Mouse (Mus musculus) inflammation-experienced regulatory T-cells, adult 6 months (primary cell): ENCODE measurements around the gene 4931428F04Rik. TPM values are rescaled to one million over a fixed set of nuclear protein-coding genes. Genes with fewer than 3 reads are reported as not detected.

Experiments used
- ATAC-seq: one replicate; pipeline ENCODE4 v1.8.0; 2017
- polyA plus RNA-seq, 3 experiments: library from polyadenylated mRNA; unstranded; fragments of 100-300 nt; shearing (Covaris generic); gene quantifications; one replicate each; pipeline ENCODE4 v1.2.1; 2017

Gene 4931428F04Rik
- 1 to 10 TPM; 1.2 to 2.5 (median 2.1) TPM for polyA plus RNA-seq

DNA sequence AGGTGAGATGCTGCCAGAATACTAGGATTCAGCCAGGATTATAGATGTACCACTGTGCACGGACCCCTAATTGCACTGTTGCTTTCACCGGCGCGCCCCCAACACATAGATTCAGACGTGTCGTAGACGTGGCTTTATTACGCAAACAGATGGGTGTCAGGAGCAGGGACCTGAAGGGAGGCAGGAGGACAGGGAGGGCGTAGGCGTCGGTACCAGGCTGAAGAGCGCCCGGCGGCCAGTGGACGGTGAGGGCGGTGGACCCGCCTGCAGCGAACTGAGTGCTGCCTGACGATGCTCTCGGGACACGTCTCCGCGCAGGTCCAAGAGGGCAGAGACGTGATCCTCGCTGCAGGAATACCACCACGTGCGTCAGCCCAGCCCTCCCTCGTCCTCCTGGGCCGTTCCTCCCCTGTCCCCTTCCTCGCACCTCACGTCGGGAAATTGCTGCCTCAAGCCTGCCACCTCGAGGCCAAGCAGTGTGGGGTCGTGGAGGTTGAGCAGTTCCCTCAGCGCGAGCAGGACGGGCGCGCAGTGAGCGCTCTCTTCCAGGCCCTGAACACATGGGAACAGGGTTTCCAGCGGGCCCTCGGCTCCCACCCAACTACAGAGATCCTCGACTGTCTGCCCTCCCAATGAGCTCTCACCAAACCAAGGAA is at the start of gene 4931428F04Rik:
Gene 4931428F04Rik, minus strand, starts transcription at position 60 of the 656 bp plus-strand sequence.
- no peak for ATAC-seq

DNA sequence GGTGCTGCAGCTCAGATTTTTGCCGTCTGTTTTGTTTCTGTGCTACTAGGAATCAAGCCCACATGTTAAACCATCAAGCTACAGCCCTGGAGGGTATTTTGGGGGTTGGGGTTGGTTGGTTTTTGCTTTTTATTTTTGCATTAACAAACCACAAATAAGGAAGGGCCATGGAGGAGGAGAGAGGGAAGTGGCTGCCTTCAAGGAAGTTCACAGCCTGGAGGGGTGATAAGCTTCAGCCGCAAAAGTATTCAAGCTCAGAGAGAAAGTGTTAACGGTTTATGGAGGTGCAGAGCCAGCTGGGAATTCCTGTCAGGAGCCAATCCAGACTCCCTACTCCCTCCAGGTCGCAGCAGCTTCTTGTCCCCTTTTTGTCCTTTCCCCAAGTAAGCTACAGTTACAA is 49.3 kb upstream of the 4931428F04Rik start:
- no peak for ATAC-seq

DNA sequence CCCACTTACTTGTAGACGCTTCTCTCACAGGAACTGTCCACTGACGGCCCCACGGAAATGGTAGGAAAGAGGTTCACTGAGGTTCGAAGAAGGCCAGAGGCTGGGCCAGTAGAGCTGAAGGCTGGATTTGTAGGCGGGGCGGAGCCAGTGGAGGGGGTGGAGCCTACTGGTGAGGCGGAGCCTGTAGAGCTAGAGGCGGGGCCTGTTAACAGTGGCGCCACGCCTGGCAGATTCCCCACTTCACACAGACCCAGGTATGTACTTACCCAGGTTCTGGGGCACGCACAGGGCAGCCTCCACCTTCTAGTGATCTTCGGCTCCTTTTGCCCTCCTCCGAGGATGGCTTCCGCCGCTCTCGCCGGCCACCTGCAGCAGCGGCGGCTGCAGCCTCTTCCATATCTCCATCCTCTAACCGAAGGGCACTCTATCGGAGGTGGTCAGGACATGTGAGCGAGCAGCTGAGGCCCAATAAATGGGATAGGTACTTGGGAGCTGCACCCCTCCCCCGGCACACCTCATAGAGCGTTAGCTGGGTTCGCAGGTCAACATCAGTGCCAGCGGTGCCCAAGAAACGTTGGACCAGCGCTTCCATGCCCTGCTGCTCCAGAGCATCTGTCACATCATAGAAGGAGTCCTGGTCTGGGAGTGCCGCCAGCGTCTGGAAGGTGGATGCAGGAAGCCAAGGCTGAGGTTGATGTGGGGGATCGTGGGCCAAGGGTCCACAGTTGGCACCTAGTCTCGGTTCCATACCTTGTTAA is 46.9 kb upstream of the 4931428F04Rik start:
- ATAC-seq = no peak

DNA sequence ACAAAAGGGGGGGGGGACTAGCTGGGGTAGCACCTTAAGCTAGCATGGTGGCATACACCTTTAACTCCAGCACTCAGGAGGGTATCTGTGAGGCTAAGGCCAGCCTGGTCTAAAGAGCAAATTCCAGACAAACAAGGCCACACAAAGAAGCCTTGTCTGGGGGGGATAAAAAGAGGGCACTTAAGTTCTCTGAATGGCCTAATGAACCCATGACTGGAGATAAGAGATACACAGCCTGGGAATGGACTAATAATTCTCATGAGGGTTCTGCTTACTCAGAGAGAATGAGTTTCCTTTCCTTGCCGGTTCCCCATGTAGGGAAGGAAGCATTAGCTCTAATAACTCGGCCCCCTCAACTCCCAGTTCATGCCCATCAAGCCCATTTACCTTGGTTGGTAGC is 42.9 kb upstream of the 4931428F04Rik start:
- no peak for ATAC-seq

DNA sequence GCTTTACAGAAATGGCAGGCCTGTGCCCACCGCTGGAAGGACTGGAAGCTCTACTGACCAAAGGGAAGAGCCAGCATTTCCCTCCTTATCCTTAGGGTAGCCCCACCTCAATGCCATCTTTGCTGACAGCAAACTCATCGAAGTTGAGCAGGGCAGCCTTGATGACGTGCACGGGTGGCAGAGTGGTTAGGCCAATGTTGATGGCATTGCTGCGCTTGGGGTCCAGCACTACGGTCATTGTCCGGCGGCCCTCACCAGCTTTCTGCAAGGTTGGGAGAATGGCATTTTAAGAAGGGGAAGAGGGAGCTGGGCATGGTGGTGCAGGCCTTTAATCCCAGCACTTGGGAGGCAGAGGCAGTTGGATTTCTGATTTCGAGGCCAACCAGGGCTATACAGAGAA is 42.3 kb upstream of the 4931428F04Rik start:
- no peak for ATAC-seq

DNA sequence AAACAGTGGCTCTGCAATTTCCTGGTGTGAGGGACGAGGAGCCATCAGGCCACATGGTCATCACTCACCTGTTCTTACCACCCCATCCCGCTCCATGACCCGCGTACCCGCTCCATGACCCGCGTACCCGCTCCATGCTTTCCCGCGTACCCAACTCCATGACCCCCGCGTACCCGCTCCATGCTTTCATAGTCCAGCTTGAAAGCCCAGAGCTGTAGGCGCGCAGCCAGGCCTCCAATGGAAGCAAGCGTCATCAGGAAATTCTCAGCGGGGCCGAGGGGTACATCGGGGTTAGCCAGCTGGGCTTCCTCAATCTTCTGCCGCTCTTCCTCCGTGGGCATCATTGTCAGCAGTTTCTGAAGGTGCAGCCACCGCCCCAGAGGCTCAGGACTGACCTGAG is 41.8 kb upstream of the 4931428F04Rik start:
- ATAC-seq = no peak

DNA sequence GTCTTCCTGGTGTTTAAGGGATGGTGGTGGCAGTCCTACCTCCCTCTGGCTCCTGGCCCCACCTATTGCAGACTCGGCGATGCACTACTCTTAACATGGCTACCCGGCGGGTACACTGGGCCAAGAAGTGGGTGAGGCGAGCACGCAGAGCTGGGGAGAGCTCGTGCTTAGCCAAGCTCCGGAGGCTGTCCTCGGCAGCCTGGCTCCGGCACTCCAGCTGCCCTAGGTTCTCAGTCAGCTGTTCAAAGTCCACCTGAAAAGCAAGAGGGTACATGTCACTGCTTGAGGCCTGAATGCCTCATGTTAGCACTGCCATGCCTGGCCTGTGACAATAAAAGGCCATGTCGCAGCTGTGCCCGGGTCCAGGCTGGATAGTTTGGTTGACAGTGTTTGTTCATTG is 40.7 kb upstream of the 4931428F04Rik start:
- ATAC-seq = no peak

DNA sequence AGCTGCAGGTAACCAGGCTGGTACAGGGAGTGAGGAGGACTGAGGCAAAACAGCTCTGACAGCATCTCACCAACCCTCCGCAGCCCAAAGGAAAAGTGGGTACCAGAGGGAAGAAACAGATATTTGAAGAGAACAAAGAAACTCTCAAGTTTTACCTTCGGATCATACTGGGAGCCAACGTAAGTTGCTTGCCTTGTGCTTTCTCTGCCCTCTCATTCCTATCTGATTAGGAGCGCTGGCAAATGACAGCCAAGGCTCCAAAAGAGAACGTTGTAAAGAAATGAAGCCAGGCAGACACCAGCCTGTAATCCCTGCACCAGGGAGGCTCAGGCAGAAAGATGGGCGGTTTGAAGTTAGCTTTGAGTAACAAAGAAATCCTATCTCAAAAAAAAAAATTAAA is 37.3 kb upstream of the 4931428F04Rik start:
- no peak for ATAC-seq

DNA sequence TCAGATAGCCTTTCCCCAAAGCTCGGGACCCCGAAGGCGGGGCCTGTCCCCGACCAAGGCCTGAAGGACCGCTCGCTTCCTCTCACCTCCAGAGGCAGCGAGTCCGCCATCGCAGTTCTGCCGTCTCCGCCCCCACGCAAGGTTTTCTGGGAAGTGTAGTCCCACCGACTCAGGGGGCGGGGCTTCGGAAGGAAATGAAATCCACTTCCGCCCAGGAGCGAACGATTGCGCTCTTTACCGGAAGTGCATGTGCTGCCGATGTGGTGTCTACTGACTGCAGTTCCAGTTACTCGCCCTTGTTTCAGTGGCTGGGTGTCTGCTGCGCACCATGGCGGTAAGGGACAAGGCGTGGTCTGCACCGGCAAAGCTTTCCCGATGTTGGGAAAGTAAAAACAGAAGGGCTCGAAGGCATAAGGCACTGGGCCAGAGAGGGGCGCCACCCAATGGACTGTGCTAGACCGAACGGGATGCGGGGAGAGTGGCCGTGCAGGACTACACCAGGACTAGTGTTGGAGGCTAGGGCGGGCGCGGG is 36.5 kb upstream of the 4931428F04Rik start, which contains the start of the genes Lrrc29 and Tmem208:
Gene Lrrc29, minus strand, starts transcription at position 138 of the 532 bp plus-strand sequence.
Gene Tmem208, plus strand, starts transcription at position 214 of the 532 bp plus-strand sequence.
- ATAC-seq = peak; percentile 97

DNA sequence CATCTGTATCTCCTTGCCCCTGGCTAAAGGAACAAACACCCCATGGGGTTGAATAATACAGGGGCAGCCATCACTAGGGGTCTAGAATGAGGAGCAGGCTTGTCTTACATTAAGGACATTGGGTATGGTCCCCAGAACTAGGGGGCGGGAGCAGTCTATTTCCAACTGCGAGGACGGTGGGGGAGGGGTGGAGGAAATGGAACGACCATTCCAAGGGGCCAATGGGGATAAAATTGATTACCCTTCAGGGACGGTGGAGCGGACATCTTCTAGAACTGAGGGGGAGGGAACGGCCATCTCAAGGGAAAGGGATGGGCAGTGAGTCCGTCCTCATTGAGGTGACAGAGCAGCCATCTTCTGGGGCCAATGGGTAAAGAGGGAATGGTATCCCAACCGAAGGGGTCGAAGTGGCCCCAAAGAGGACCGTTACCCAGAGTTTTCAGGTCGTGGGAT is 36.0 kb upstream of the 4931428F04Rik start:
- ATAC-seq = no peak

DNA sequence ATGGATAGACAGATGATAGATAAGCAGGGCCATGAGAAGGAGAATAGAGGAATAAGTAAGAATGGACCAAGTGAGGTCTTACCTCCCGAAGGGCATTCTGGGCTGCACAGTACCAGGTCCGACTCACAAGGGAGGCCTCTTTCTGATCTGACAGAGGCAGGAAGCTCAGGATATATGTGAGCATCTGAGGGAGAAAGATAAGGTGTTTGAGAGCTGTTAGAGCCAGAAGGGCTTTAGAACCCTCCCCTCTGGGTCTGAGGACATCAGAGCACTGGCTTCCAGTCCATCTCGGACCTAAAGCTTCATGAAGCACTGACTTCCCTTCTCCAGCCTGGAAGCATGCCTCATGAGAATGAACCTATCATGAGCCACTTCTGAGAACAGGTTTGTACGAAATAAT is 33.5 kb upstream of the 4931428F04Rik start:
- ATAC-seq = no peak

DNA sequence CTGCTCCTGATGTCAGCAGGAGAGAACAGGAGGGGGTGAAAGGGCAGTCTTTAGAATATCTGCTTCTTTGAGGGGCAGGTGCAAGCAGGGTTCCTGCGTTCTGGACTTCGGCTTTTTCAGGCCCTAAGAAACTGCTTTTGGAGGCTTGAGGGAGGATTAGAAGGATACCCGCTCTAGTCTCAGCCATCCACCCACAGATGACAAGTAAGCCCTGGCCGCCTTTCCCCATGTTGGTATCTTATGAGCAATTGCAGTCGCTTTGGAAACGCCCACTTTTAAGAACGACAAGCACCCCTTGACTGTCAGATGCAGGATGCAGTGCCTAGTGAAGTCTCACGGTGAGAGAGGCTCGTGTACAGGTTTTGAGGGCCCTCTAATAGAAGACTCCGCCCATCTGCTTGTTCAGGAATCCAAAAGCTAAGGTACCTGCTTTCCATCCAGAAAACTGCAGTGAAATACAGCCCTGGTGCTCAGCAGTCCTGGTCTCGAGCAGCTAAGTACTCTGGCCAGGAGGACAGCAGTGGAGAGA is 29.1 kb upstream of the 4931428F04Rik start:
- no peak for ATAC-seq

DNA sequence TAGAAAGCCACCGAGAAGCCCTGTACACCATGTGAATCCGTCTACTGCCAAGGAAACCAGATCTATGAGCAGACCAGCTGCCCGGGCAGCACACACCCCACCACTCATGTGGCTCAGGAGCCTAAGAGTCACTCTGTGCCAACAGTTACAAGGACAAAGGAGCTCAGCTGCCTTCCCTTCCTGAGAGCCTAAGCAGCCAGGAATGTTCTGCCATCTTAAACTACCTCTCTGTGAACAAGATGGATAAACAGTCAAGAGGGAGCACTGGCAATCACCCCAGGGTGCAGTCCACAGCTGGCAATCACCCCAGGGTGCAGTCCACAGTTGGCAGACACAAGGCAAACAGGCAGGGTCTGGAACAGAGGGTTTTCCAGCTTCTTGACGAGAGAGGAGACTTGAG is 28.3 kb upstream of the 4931428F04Rik start:
- no peak for ATAC-seq

DNA sequence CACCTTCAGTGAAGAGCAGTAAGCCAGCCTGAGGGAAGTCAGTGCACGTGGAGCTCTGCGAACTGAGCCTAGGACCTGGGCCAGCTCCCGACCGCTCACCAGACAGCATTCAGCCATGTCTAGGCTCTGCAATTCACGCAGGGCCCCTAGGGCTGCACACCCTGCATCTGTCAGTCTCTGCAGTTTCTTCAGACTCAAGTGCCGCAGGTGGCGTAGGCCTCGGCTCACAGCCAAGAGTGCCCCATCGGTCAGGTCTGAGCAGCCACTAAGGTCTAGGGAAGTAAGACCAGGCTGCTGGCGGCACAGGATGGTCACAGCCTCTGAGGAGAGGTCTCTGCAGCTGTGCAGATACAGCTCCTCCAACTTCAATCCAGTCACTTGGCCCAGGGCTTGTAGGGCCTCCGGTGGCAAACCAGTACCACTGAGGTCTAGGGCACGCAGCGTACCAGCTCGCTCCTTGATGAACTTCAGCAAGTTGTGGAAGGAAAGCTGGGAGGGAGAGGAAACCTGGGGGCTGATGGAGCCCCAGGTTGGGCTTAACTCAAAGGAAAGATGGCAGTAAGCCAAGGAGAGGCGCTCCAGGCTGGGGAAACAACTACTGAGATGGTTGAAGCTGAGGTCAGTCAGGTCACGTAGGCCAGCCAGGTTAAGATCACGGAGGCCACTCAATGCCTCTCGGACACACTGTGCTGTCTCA is 25.6 kb upstream of the 4931428F04Rik start:
- ATAC-seq = no peak

DNA sequence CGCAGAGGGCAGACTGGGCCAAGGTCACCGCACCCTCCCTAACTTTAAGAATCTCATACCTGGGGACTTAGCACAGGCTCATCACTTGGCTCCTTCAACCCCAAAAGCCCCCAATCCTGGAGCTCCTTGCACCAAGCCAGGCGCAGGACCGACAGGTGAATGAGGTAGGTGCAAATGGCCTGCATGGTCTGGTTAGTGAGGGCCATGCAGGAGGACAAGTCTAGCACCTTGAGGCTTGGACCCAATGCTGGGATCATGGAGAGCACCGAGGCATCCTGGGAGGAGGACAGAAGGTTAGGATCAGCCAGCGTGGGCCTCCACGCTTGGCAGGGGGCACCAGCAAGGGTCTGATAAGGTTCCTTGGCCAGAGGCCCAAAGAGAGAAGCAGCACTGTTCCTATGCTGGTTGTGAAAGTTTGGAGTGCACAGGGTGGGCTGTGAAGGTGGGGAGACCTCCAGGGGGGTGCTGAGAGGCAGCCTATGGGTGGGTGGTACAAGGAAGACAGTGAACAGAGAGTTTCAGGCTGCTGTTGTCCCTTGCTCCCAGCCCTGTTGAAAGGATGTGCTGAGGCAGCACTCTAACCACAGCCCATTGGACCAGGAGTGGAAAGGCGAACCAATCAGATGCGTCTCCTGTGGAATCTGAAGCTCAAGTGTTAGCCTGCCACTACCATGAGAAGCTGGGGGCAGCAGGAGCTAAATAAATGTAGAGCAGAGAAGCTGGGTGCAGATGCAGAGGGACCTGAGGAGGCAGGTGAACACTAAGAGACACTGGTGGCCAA is 24.1 kb upstream of the 4931428F04Rik start:
- no peak for ATAC-seq

DNA sequence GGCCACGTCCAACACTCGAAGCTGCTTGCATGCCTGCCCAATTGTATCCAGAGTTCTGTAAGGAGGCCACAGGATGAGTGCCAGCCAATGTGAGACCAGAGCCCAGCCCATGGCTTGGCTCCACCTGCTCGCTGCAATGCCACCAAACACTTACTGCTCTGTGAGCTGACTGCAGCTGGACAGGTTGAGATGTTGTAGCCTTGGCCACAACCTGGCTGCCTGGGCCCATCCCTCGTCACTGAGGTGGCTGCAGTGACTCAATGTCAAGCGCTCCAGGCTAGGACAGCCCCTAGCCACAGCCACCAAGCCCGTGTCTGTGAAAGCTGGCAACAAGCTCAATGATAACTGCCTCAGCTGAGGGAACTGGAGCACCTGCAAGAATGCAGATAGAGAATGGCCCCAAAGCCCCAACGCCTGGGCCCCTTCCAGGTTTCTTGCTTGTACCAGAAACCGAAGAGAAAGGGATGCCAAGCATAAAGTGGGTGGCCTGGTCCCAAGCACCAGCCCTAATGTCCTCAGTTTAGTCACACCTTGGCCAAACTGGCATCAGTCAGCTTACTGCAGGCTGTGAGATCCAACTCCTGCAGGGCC is 23.3 kb upstream of the 4931428F04Rik start:
- ATAC-seq = no peak

DNA sequence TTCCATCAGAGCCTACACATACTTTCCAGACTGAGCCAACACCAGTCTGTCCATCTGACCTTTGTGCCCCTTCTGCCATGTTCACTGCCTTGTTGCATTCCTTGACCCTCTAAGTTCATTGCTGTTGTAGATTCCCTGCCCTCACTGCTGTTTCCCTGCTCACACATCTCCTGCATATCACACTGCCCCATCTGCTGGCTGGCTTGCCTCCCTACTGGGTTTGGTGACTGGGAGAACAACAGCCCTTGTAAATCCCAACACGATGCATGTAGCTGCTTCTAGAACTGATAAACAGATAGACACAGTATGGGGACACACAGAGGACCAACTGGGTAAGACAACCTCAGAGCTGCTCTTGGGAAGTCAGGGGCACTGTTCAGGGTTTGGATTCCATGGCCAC is 22.1 kb upstream of the 4931428F04Rik start:
- no peak for ATAC-seq

DNA sequence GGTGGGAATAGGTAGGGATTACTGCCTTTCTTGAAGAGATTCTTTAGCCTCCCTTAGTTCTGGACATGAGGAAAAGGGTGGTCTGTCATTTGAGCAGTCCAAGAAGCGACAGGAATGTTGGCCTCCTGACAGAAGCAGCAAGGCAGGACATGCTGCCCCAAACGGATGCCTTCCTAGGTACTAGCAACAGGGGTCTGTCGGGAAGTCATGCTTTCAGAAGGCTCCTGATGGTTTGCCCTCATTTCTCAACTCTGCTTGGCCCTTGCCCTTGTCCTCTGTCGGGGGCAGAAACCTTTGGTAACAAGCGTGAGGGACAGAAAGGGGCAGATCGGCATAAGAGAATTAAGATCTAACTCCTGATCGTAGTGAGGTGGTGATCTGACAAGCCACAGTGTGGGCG is 20.5 kb upstream of the 4931428F04Rik start:
- ATAC-seq = no peak

DNA sequence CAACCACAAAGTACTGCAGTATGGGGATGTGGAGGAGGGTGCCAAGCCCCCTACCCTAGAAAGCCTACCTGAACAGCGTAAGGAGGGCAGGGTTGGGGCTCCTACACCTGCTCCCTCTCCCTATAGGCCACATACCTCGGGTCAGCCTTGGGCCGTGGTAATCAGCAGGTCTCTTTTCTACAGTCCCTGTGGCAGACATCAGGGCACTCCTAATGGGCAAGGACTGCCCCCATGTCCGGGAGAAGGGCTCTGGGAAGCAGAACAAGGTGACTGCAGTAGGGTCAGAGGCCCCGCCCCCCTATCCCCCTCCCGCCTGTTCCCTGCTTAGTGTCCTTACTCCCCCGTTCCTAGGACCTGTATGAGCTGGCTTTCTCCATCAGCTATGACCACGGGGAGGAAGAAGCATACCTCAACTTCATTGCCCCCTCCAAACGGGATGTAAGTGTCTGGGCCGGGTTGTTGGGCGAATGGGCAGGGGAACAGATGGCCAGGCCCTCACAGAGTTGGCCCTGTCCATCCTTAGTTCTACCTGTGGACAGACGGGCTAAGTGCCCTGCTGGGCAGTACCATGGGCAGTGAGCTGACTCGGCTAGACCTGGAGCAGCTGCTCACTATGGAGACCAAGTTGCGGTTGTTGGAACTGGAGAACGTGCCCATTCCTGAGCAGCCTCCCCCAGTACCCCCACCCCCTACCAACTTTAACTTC is 19.6 kb upstream of the 4931428F04Rik start:
- no peak for ATAC-seq

DNA sequence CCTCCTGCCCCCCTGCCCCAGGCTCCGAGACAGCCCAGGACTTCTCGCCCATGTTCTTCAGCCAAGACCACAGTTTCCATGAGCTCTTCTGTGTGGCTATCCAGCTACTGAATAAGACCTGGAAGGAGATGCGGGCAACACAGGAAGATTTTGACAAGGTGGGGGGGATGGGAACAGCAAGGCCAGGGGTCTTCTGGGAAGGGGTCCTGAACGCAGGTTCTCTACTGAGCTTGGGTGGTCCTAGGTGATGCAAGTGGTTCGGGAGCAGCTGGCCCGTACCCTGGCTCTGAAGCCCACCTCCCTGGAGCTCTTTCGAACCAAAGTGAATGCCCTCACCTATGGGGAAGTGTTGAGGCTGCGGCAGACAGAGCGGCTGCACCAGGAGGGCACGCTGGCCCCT is 18.8 kb upstream of the 4931428F04Rik start:
- ATAC-seq = no peak

DNA sequence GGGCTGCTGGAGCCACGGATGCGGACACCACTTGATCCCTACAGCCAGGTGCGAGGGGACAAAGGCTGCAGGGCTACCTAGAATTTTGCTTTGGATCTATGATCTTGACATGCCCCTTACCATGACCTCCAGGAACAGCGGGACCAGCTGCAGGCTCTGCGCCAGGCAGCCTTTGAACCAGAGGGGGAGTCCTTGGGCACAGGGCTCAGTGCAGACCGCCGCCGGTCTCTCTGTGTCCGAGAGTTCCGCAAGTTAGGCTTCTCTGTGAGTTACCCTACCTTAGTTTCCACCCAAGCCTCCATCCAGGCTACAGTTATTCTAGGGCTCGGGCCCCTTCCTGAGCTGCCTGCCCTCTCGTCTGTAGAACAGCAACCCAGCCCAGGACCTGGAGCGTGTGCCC is 18.0 kb upstream of the 4931428F04Rik start:
- no peak for ATAC-seq
